Mouse (Mus musculus) adrenal gland, postnatal 10 days (tissue): ENCODE measurements around the gene Gar1. TPM values are rescaled to one million over a fixed set of nuclear protein-coding genes. Genes with fewer than 3 reads are reported as not detected.

ENCODE experiments used
- DNase-seq: peaks from one replicate; pipeline ENCODE4 v3.0.0; 2021; ENCODE audit warnings: mixed read lengths
- total RNA-seq, 2 experiments: library from RNA; stranded (reverse); gene quantifications; 2 replicates each; pipeline ENCODE4 v1.2.3; 2021

Gene Gar1
- total RNA-seq, 2 experiments from 2014 or later, result 57.0 to 65.8 TPM

DNA sequence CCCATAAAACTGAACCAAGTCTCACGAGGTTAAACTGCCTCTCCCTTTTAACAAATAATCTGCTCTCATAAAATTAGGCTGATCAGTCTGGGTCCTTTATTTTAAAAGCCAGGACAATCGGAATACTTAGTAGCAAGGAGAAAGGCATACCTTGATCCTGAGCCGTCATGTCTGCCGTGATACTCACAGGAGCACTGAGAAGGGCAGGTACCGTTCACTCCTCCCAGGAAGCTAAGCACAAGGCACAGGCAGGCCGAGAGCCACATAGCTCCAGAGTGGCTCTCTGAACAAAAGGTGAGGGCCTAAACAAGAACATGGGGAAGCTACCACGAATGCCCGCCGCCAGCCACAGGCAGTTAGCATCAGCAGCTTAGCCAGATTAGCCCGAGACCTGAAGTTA is 27.4 kb downstream of the Gar1 start, which contains the start of gene Lrit3:
Gene Lrit3 (minus strand): TSS at position 266 of the 400 bp plus-strand sequence.
- no peak for DNase-seq

DNA sequence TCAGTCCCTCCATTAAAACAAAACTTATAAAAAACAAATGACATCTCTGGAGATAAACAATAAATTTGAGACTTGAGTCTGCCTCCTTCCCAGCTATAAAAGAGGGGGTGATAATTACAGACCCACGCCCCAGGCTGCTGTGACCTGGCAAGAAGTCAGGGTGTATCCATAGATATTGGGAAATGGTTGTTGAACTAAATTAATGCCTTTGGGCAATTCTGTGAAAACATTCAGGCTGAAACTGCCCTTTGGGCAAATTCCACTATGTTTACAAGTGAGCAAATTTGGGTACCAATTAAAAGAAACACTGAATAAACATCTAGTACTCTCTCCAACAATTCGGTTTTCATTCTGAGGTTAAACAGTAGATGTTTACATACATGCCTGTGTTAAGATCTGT is 32.2 kb downstream of the Gar1 start:
- no peak for DNase-seq

DNA sequence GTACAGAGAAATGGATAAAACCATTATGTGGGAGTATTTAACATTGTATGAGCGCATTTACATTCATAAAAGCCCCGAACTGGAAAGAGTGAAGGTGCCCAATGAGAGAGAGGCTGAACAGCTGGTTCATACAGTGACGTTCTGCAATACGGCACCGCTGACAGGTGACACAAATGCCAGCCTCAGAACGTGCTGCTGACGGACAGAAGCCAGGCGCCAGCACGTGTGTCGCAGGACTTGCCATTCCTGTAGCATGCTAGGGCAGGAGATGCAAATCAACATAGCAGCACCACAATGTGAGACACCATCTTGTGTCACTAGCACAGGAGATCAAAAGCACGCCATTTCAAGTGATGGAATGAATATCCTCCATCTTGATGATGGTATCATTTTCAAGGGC is 32.6 kb downstream of the Gar1 start:
- DNase-seq, result no peak

DNA sequence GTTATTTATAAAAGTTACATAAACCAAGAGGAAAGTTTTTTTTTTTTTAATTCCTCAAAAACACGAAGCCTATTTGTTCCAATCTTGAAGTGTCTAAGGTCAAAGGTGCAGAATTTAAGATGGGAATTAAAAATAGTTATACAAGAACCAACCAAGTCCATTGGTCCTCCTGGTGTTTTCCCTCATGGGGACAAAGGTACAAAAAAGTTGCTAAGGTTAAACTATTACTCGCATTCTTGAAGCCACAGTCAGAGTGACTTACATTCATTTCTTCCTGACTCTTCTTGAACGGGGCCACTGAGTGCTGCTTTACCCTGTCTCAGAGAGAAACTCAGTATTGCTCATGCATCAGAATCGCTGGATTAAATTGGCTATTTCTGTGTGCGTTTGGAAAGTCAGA is 33.9 kb downstream of the Gar1 start:
- DNase-seq, result no peak

DNA sequence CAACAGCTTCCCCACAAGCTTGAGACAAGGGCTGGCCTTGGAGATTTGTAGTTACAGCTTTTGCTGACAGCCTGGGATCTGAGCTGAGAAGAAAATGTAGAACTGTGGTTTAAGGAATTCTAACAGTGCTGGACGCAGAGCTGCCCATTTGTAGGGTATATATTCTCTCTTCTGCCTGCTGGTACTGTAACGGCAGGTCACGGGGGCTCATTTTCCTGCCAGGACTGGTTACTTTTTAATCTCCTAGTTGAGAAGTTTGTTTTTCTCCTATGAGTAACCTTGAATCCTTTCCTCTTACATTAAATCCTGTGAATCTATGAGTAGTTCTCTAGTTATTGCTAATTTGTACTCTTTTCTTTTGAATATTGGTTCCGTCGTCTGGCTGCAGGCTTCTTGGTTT is 37.4 kb downstream of the Gar1 start:
- DNase-seq, result no peak

DNA sequence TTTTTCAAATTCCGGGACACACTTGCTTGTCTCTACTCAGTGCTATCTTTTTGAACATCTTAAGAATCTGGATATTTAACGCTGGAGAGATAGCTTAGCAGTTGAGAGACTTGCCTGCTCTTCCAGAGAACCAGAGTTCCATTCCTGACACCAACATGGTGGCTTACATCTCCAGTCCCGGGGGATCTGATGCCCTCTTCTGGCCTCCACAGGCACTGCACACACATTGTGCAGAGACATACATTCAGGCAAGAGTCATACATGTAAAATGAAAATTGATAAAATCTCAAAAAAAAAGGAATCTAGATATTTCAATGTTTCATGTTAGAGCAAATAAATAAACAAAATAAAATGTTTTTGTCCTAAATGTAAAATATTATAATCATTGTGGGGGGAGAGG is 48.5 kb downstream of the Gar1 start:
- DNase-seq, result no peak

DNA sequence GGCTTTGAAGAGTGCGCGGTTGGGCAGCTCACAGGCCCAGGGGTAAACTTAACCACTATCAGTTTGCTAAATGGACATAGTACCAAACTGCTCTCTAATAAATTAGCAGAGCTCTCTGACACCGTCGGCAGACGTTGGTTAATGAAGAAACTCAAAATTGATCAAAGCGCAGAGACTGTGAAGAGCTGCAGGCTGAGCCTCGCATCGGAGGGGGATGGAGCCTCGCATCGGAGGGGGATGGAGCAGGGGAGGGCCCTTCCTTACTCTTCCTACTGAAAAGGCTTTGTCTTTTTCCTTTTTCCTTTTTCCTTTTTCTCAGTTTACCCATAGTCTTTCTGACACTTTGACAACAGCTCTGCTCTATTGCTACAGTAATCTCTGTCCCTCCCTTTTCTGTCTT is 49.8 kb downstream of the Gar1 start:
- DNase-seq, result no peak

Other genes with a start within 250 kb of the Gar1 start
- 1 to 10 TPM in 1 of 2 experiments, under 1 TPM in 1; 0.69 to 3.2 TPM for gene Egf, start 76.1 kb downstream of the Gar1 start, total RNA-seq
- gene Lrit3, start 27.4 kb downstream of the Gar1 start, total RNA-seq, result not detected
- under 1 TPM in 1 of 2 experiments, not detected in 1; 0.27 TPM for gene Rrh, start 8.8 kb downstream of the Gar1 start, total RNA-seq
- gene Cfi, start 4.5 kb upstream of the Gar1 start, total RNA-seq, result 100 to 1,000 TPM in 1 of 2 experiments, 10 to 100 TPM in 1; 47.0 to 127 TPM
- gene Pla2g12a, start 47.2 kb upstream of the Gar1 start, total RNA-seq, result 10 to 100 TPM; 54.1 to 58.0 TPM
- gene Casp6, start 70.0 kb upstream of the Gar1 start, total RNA-seq, result 10 to 100 TPM; 35.3 to 39.9 TPM
- gene Mcub, start 138.8 kb upstream of the Gar1 start, total RNA-seq, result 1 to 10 TPM; 7.7 to 9.6 TPM
- gene Sec24b, start 230.2 kb upstream of the Gar1 start, total RNA-seq, result 10 to 100 TPM; 48.8 to 59.3 TPM